Mouse (Mus musculus) heart, postnatal 0 days (tissue): ENCODE measurements around the gene Actrt3. TPM values are rescaled to one million over a fixed set of nuclear protein-coding genes. Genes with fewer than 3 reads are reported as not detected.

ENCODE experiments used
- ATAC-seq: fragments of 200-750 bp; cut with Nextera tagmentation; 2 replicates; pipeline ENCODE4 v1.8.0; 2017; ENCODE audit warnings: low read depth, moderate number of reproducible peaks, moderate library complexity; ENCODE audit not compliant: insufficient read depth
- DNase-seq: peaks from one replicate; pipeline ENCODE4 v3.0.0-alpha.2; 2016; ENCODE audit warnings: low spot score
- H3K27ac ChIP-seq: fragments of 300-500 bp; sonication (generic); 2 replicates; pipeline ENCODE4 v1.5.1; 2014; ENCODE audit warnings: low read depth, mild to moderate bottlenecking
- H3K27me3 ChIP-seq: fragments of 300-500 bp; sonication (generic); 2 replicates; pipeline ENCODE4 v1.6.1; 2014; ENCODE audit warnings: low read length, mixed read lengths; ENCODE audit not compliant: control insufficient read depth, insufficient read depth
- H3K36me3 ChIP-seq: fragments of 300-500 bp; sonication (generic); replicated peaks from 2 replicates; pipeline ENCODE4 v1.6.1; 2014; ENCODE audit warnings: low read length, mixed read lengths; ENCODE audit not compliant: control insufficient read depth, insufficient read depth
- H3K4me1 ChIP-seq: fragments of 300-500 bp; sonication (generic); 2 replicates; pipeline ENCODE4 v1.6.1; 2014; ENCODE audit warnings: antibody characterized with exemption; ENCODE audit not compliant: control insufficient read depth, insufficient read depth
- H3K4me2 ChIP-seq: fragments of 300-500 bp; sonication (generic); 2 replicates; pipeline ENCODE4 v1.6.1; 2014; ENCODE audit warnings: low read depth, mild to moderate bottlenecking, low read length, moderate library complexity
- H3K4me3 ChIP-seq: fragments of 300-500 bp; sonication (generic); 2 replicates; pipeline ENCODE4 v1.5.1; 2014; ENCODE audit warnings: low read depth, low read length
- H3K9ac ChIP-seq: fragments of 300-500 bp; sonication (generic); replicated peaks from 2 replicates; pipeline ENCODE4 v1.6.1; 2014; ENCODE audit warnings: low read depth, low read length, mixed read lengths
- H3K9me3 ChIP-seq: fragments of 300-500 bp; sonication (generic); replicated peaks from 2 replicates; pipeline ENCODE4 v1.6.1; 2016; ENCODE audit warnings: low read length; ENCODE audit not compliant: control insufficient read depth
- CTCF ChIP-seq: IDR thresholded peaks from 2 replicates; pipeline ENCODE4 v1.5.1; 2016; ENCODE audit warnings: antibody characterized with exemption, control low read depth, low read depth
- EP300 ChIP-seq: IDR thresholded peaks from 2 replicates; pipeline ENCODE4 v1.6.1; 2016; ENCODE audit warnings: antibody characterized with exemption, low read depth
- WGBS: fragments of 180-500 bp; shearing (Covaris S2); extraction: QIAGEN DNeasy Blood & Tissue Kit; methylation state at CpG from one replicate; pipeline ENCODE4 v1.1.7; 2014; 5-methylcytosine and 5-hydroxymethylcytosine counted together
- polyA plus RNA-seq: library from polyadenylated mRNA; unstranded; fragments of >200 nt; fragmentation: Nextera tagmentation; extraction: Ambion mirVana; gene quantifications from 2 replicates; pipeline ENCODE4 v1.2.1, GENCODE M21; 2015
- total RNA-seq: library from RNA; depleted of rRNA; stranded (reverse); fragments of >200 nt; gene quantifications from 2 replicates; pipeline ENCODE4 v1.2.3, GENCODE M21; 2014; ENCODE audit warnings: low replicate concordance; rRNA removed

Gene Actrt3
- total RNA-seq (not detected in 2 replicates), polyA plus RNA-seq (not detected in 2 replicates)

DNA sequence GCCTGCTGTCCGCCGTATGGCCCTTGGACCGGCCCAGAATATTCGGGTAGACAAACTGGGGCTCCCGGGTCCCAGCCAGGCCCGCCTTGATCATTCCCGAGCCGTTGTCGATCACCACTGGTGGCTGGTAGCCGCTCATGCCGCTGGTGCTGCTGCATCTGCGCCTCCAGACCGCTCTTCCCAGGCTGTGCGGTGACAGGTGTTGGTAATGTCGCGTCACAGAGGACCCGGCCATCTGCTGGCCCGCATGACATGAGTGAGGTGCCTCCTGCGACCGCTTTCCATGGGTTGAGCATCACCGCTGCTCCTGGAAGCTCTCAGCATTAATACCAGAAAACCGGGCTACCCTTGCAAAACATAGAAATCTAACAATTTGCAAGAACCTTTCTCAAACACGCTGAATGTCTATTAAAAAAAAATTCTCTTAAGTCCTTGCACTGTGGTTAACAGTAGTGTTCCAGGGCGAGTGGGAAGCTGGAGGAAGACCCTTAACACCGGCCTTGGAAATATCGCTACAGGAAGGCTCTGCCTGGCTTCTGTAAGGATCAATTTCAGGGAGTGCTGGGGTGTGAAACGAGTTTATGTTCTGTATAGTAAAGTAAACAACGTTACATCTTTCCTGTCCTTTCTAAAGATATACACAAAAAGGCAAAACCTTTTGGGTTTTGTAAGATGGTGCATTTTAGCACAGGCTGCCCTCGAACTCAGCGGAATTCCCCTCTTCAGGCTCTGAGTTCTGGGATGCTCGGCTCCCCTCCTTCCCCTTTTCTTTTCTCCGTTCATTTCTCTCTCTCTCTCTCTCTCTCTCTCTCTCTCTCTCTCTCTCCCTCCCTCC lies at the start of gene Actrt3:
Gene Actrt3, minus strand, starts transcription at position 229 of the 835 bp plus-strand sequence.
- peak within 1 kb of the TSS; percentile 51 for H3K9ac ChIP-seq
- no peak for DNase-seq
- H3K27me3 ChIP-seq, result no peaks in the 10 kb centered on the region
- peaks cover 12% of the 10 kb centered on the region for H3K36me3 ChIP-seq
- peak within 1 kb of the TSS; percentile 75 for H3K4me2 ChIP-seq
- H3K27ac ChIP-seq, result peak within 1 kb of the TSS; percentile 47; the same call in 1 of the 2 replicates
- no peak for ATAC-seq
- no peak for TF ChIP-seq CTCF
- no peak for TF ChIP-seq EP300
- H3K4me3 ChIP-seq, result peak within 1 kb of the TSS; percentile 95
- H3K4me1 ChIP-seq, result peaks cover 12% of the 10 kb centered on the region
- no peaks in the 10 kb centered on the region for H3K9me3 ChIP-seq
- 2% methylated on average over 32 of the region's 32 CpGs for WGBS

DNA sequence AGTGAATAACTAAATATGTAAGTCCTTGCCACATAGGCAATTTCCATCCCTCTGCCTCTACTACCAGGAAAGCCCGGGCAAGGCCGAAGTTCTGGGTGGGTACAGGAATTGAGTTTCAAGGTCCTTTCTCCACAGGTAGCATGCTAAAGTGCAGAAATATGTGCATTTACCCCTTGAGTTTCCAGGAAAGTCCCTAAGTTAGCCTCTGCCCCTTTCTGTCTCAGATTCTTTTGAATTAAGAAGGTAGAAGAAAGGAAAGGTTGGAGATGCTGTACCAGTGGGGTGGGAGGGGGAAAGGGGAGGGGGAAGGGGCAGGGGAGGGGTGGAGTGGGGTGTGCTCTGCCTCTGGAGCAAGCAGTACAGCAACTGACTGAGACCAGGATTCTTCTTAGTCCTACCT lies 48.7 kb upstream of the Actrt3 start:
- Histone ChIP-seq H3K27ac (no peak overlapping the region), H3K9me3 (no peaks in the 10 kb centered on the region), H3K4me2 (no peak overlapping the region), H3K4me1 (peaks cover 15% of the 10 kb centered on the region), H3K4me3 (no peak overlapping the region), H3K36me3 (no peaks in the 10 kb centered on the region), H3K9ac (no peak overlapping the region), H3K27me3 (peaks cover 33% of the 10 kb centered on the region)
- DNase-seq (no peak), ATAC-seq (no peak)
- WGBS, result 90% methylated on average over 2 of the region's 2 CpGs
- TF ChIP-seq EP300 (no peak), CTCF (no peak)

DNA sequence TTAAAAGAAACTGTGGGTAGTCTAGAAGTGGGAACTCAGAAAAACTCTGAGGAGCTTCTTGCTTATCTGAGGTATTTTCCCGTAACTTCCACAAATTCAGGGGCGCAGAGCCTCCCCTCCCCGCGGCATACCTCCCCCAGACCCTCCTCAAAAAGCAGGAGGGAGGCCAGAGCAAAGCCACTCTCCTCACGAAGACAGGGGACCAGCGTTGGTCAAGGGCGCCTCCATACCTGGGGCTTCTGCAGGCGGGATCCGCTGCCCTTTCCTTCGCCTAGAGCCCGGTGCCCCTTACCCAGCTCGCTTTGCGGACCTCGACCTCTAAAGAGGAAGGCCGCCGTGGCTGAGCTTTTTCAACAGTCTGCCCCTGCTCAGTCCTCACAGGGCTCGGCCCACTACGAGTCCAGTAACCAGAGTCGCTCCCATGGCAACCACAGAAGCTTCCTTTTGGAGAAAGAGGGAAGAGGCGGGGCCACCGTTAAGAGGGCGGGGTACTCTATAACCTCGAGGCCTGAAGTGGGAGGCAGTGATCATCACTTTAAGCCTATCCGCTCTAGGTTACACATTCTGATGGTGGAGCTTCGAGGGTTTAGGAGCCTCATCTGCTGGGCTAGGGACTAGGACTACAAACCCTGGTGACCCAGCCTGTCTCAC lies 47.8 kb upstream of the Actrt3 start, which contains the start of gene Lrrc34:
Gene Lrrc34, minus strand, starts transcription at position 430 of the 651 bp plus-strand sequence.
- DNase-seq (peak; percentile 46), ATAC-seq (peak; percentile 82)
- peak within 1 kb of the TSS; percentile 30 for H3K4me3 ChIP-seq
- H3K9me3 ChIP-seq, result no peaks in the 10 kb centered on the region
- TF ChIP-seq EP300 (no peak), CTCF (no peak)
- peak within 1 kb of the TSS; percentile 65 for H3K4me2 ChIP-seq
- H3K36me3 ChIP-seq, result no peaks in the 10 kb centered on the region
- peaks cover 15% of the 10 kb centered on the region for H3K4me1 ChIP-seq
- no peak within 1 kb of the TSS for H3K27ac ChIP-seq
- 4% methylated on average over 25 of the region's 25 CpGs for WGBS
- 0 out of 2 replicates have a peak within 1 kb of the TSS, but pooled peaks have one; percentile 25 for H3K9ac ChIP-seq
- H3K27me3 ChIP-seq, result peaks cover 33% of the 10 kb centered on the region

DNA sequence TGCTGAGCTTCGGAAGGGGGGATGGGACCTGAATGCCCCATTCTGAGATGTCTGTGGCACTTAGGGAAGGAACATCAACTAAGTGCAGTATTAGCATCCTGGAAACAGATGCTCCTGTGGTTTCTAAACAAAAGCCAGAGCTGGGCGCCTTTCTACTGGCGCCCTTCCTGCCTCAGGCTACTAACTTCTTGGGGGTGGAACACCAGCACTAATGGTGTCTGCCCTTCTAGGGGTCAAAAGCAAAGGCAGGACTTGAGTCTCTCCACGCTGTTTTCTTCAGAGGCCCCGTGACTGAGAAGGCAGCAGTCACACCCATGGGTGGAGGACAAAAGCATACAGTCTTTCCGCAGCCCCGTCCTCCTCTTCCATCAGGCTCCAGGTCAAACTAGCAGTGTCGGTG lies 47.0 kb upstream of the Actrt3 start:
- ATAC-seq, result no peak
- Histone ChIP-seq H3K27ac (no peak overlapping the region), H3K9me3 (no peaks in the 10 kb centered on the region), H3K4me1 (peaks cover 15% of the 10 kb centered on the region), H3K27me3 (peaks cover 33% of the 10 kb centered on the region), H3K4me3 (no peak overlapping the region), H3K9ac (no peak overlapping the region), H3K36me3 (no peaks in the 10 kb centered on the region), H3K4me2 (no peak overlapping the region)
- no peak for DNase-seq
- 53% methylated on average over 8 of the region's 8 CpGs for WGBS
- no peak for TF ChIP-seq EP300
- no peak for TF ChIP-seq CTCF

DNA sequence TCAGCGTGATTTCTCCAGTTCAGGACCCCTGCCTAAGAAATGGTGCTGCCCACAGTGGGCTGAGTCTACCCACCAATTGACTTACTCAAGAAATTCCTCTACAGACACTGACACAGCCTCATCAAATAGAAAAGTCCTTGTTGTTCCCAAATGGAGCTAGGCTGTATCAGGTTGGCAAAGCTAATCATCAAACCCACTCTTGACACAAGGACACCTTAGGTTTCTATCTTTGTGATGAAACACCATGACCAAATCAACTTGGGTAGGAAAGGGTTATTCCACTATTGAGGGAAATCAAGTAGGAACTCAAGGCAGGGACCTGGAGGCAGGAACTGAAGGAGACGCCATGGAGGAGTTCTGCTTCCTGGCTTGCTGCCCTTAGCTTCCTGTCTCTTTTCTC lies 44.5 kb upstream of the Actrt3 start, which contains the start of gene Lrriq4:
Gene Lrriq4, plus strand, starts transcription at position 301 of the 400 bp plus-strand sequence.
- DNase-seq, result no peak
- TF ChIP-seq CTCF (no peak), EP300 (no peak)
- Histone ChIP-seq H3K4me1 (peaks cover 6% of the 10 kb centered on the region), H3K27ac (no peak within 1 kb of the TSS), H3K4me3 (no peak within 1 kb of the TSS), H3K9me3 (no peaks in the 10 kb centered on the region), H3K27me3 (peaks cover 12% of the 10 kb centered on the region), H3K9ac (no peak within 1 kb of the TSS), H3K36me3 (no peaks in the 10 kb centered on the region), H3K4me2 (no peak within 1 kb of the TSS)
- 53% methylated on average over 2 of the region's 2 CpGs for WGBS
- ATAC-seq, result no peak
